Mouse (Mus musculus) erythroblast, embryonic 14.5 days (primary cell): Measurements from ENCODE around the gene Efcab1.

ENCODE experiments used
- GATA1 ChIP-seq: IDR thresholded peaks from 2 replicates; pipeline ENCODE4 v1.6.1; 2012; ENCODE audit warnings: low read length, inconsistent platforms, mixed read lengths
- TAL1 ChIP-seq: IDR thresholded peaks from 3 replicates; pipeline ENCODE4 v1.6.1; 2012; ENCODE audit warnings: low read length, inconsistent platforms, mixed read lengths

DNA sequence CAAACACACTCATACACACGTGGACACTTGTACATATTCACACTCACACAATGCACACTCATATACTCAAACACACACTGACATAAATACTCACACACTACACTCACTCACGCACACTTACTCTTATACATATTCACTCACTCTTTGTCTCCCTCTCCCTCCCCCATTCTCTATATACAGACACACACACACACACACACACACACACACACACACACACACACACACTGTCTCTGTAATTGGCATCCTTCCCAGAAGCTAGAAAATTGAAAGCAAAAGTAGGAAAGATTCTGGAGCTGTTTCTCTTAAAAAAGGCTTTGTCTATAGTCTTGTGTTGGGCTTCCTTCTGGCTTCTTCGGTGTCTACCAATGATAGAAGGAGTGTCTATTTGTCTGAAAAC lies 34.5 kb downstream of the Efcab1 start:
- TF ChIP-seq GATA1 (no peak), TAL1 (no peak)
